Mouse (Mus musculus) heart, adult 18-20 months (tissue): ENCODE data around the gene Bend7. TPM values are rescaled to one million over a fixed set of nuclear protein-coding genes. Genes with fewer than 3 reads are reported as not detected.

Source experiments
- total RNA-seq, 2 experiments: library from RNA; stranded (reverse); gene quantifications; 2 replicates each; pipeline ENCODE4 v1.2.3; 2021

The Bend7 gene
- total RNA-seq, 2 experiments from 2014 or later: 5.3 to 5.7 TPM

Other genes with a start within 250 kb of the Bend7 start
- 10 to 100 TPM; 34.2 to 35.5 TPM for gene Prpf18, start 65.7 kb upstream of the Bend7 start, total RNA-seq
- 10 to 100 TPM; 12.0 to 13.0 TPM for gene Sephs1, start 163.7 kb downstream of the Bend7 start, total RNA-seq
- gene Phyh, start 201.2 kb downstream of the Bend7 start, total RNA-seq: 100 to 1,000 TPM; 810 to 890 TPM